Mouse (Mus musculus) lung, postnatal 4 days (tissue): ENCODE results near the gene Pdha1.

Experiments
- DNase-seq, 2 experiments: peaks; one replicate each; pipeline ENCODE4 v3.0.0; 2021

Pdha1 gene

DNA sequence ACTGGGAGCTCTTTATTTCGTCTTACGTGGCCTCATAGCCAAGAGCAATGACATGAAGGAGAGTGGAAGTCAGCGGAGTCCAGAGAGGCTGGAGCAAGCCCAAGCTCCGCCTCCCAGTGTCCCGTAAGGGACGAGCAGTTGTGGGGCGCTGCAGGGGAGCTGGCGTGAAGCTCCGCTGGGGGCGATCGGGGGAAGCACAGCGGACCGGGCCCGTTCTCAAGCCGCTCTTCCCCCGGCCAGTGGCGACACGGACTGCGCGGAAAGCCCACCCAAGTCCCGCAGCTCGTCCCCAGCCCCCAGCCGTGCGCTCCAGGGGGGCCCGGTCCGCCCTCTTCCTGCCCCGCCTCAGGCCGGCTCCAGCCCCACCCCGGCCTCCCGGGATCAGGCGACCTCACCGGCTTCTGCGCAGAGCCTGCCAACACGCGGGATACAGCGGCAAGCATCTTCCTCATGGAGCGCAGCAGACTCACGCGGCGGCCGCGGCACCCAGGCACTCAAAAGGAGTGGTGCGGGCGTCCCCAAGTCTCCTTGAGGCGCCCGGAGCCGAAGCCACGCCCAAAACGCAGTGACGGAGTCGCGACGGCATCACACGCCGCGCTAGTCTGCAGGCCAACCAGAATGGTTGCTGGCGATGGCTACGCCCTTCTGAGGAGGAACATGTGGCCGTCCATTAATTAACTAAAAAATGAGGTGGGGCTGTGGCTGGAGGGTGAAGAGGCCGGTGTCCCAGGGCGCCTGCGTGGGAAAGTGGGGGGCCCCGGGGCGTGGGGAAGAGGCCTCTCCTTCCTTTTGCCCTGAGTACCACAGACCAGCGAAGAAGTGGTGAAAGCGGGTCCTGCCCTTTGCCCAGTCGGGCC, at the start of gene Pdha1:
Gene Pdha1 (minus strand): TSS at position 553 of the 857 bp plus-strand sequence.
- DNase-seq: peak; percentile 90 to 94

DNA sequence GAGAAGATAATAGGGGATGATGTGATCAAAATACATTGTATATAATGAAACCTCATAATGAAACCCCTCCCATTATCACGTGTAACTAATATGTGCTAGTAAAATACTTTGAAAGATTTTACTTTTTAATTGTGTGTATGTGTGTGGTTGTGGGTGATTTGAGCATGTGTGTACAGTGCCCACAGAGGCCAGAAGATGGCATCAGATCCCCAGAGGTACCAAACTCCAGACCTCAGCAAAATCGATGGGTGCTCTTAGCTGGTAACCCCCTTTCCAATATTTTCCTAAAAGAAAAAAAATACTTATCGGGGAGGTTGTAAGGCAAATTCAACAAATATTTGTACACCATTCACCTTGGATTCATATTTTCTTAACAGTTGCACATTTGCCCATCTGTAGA, 40.8 kb upstream of the Pdha1 start:
- no peak for DNase-seq

DNA sequence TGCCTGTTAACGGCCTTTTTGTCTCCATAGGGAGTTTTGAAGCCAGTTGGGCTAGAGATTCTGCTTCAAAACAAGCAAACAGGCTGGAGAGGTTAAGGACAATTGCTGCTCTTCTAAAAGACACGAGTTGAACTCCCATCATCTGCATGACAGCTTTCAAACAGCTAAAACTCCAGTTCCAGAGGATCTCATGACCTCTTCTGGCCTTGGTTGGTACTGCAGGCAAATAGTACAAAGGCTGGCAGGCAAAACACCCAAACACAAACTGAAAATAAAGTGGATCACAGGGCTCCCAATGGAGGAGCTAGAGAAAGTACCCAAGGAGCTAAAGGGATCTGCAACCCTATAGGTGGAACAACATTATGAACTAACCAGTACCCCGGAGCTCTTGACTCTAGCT, 31.9 kb upstream of the Pdha1 start:
- DNase-seq: peak; percentile 15 to 72

DNA sequence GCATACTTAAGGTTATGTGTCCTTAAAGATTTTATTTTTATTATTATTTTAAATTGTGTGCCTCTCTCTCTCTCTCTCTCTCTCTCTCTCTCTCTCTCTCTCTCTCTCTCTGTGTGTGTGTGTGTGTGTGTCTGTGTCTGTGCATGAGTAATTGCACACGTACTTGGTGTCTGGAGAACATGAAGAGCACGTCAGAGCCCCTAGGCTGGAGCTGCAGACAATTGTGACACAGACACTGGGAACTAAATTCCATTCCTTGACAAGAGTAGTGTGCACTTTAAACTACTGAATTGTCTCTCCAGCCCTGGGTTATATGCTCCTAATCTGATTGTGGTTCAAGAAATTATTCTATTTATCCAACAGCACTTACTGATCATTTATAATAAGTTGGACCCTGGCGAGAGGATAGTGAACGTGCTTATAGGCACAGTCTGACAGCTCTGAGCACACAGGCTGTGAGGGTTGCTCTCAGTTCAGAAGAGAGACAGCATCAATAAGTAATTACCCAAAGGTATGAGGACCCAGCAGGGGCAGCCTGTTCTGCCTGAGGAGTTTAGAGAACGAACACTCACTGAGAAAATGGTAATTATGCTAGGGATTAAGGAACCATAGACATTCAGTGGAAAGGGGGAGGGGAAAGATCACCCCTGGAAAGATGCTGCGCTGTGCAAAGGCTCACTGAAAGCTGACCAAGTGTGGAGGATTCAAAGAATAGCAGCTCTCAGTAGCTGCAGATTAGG, 28.2 kb upstream of the Pdha1 start:
- DNase-seq: no peak

DNA sequence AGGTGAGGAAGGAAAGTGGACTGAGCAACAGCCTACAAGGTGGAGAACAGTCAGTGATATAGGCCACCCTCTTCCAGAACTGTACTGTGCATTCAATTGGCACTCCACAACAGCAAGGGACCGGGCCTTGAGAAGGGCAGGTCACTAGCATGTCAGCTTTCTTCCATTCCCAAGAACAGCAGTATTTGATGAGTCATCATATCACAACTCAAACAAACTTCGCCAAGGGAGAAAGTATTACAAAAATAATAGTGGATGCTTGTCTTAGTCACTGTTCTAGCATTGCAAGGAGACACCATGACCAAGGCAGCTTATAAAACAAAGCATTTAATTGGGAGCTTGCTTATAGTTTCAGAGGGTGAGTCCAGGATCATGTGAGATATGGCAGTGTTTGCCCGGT, 26.0 kb upstream of the Pdha1 start:
- DNase-seq: no peak

DNA sequence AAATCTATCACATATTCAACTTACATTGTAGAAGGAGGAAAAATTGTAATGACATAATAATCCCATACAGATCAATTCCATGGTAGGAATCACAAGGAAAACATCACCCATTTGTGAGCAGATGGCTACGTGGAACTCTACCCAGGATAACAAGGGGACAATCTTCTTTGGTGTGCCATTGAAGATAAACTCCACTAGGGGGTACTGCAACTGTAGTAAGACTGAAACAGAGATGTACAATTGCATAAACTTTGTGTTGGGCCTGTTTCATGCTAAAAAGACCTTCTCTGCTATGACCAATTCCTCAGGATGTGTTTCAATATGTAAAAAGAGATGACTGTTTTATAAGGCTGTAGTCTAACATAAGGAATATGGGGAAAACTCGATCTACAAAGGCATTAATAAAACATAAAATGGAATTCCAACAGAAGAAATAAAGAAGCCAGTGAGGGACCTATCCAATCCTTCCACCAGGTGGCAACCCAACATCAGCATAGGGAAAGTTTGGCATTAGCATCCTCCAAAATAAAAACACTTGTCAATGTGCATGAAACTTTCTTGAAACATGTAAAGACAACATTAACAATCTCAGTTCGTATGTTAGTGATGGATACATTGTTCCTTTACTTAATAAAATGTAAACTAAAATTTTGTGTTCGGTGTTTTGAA, 15.1 kb upstream of the Pdha1 start:
- no peak for DNase-seq

DNA sequence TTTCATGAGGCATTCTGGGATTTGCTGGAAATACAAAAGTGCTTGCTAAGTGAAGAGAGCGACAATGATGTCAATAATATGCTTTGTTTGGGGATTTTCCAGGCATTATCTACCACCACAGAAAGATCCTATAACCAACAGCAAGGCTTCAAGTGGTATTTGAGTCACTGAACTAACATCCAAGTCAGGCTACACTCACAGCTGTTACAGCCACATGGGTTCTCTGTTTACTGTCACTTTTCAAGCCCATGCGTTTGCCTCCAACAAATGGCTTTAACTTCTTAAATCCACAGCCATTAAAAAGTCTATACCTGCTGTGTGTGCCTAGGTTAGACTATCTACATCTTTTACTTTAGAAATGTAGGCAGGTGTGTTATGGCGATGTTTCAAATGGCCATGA, 10.6 kb upstream of the Pdha1 start:
- DNase-seq: no peak

DNA sequence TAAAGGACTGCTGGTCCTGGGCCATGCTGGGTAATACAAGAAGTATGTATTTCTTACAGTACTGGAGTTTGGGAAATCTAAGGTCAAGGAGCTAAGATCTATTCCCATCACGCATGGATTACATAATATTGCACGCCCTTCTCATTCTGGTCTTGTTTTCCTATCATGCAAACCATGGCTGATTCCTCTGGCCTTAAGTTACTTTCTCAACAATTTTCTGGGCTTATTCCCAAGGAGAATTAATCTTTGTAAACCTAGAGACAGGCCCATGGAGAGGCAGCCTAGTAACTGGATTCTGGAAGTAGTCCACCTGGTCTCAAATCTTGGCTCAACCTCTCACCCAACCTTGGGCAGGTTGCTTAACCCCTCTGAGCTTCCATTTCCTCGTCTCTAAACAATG, 9.2 kb upstream of the Pdha1 start:
- no peak for DNase-seq

DNA sequence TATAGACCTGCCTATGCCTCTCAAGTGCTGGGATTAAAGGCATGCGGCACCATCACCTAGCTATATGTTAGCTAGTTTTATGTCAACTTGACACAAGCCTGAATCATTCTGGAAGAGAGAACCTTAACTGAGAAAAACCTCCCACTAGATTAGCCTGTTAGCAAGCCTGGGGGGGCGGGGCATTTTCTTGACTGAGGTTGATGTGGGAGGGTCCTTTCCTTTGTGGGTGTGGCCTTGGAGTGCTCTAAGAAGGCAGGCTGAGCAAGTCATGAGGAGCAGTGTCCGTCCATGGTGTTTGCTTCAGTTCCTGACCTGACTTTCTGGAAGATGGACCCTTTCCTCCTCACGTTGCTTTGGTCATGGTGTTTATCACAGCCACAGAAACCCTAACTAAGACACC, 8.6 kb upstream of the Pdha1 start:
- DNase-seq: no peak

DNA sequence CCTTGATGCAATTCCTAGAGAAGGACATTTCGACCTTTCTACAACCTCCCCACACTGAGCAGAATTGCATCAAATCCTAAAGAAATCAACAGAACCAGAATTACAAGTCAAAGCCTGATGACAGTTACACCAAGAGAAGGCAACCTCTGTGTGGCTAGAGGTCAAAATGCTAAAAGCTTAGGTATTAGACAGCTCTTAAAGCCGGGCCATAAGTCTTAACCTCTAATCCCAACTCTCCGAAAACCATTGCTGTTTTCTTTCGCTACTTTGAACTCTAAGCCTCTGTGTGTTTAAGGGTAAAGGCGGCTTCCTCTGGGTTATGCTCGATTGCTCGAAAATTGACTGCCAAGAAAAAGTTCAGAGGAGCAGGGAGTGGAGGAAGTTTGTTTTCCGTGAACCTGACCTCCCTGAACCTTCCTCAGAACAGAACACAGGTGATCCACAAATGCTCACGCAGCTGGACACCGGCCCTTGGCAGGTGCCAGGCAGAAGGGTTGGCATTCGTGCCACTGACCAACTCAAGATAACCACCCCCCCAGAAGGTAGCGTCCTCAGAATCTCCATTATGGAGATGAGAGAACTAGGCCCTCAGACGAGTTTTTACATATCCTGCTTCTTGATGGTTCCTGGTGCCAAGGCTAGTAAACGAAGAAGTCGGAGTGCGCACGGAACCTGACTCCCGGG, 894 bp downstream of the Pdha1 start:
- DNase-seq: no peak

DNA sequence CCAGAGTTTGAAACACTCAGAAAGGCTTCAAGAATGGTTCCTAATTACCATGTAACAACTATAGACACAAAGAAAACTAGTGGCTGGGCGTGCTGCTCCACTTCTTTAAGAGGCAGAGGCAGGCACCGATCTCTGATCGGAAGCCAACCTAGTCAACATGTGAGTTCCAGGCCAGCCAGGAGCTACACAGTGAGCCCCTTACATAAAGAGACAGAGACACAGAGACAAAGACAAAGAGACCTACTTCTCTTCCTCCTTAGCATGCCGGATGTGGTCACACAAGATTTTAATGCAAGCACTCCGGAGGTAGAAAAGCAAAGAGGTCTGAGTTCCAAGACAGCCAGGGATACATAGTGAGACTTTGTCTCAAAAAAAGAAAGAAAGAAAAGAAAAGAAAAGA, 2.1 kb downstream of the Pdha1 start:
- no peak for DNase-seq

DNA sequence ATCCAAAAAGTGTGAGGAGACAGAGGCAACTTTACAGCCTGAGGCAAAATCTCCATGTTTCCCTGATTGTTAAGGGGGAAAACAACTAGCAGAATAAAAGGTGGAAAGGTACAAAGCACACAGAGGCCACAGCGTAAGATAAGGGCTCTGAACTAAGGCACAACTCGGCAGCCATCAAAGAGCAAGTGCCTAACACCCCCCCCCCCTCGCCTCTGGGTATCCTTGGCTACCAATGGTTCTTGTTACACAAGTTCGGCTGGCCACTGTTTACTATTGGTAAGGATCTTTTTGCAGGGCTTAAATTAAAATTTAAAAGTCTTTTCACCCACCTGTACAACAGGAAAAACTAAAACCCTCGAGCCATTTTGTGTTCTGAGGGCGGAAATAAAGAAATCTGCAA, 2.5 kb downstream of the Pdha1 start:
- no peak for DNase-seq

DNA sequence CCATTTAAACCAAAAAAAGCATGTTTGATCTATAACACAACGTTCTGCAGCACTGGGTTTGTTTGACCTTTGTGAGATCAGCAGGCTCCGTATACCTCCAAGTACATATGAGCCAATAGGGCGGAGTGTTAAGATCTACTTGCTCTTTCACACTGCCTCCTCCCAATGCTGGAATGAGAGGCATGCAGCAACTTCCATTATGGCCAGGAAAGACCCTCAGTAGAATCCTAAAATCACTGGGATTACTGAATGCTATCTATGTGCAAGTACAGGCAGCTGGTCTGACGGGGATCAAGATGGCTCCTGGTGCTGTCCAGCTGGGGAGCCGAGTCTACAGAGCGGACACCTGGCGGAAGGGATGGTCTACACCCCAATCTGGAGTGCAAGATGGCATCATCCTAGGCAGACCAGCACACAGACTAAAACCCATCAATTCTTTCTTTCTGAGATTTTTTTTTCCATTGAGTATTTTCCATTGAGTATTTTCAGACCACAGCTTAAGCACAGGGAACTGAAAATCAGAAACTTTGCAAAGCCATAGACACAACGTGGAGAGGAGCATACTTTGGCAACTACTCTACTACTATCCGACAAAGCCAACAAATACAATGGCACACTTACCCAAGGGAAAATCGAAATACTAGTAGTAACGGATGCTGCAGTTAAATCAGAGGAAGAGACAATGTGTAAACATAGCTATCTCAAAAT, 3.9 kb downstream of the Pdha1 start:
- DNase-seq: no peak

DNA sequence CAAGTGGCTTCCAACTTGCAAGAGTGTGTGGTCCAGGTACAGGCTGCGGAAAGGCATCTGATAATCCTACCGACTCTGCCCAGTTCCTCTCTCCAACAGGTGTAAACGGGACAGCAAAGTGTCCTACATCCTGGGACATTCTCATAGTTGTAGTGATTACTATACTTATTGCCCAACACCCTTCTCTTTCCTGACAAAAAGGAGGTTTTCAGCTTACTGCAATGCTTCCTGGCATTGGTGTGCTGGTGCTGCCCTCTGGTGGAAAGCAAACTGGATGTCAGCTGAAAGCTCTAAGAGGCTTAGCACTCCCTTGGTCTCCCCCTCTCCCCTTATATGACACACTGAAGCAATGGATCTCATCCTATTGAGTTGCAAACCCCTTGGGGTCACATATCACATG, 21.6 kb downstream of the Pdha1 start:
- DNase-seq: peak; percentile 44 to 66

DNA sequence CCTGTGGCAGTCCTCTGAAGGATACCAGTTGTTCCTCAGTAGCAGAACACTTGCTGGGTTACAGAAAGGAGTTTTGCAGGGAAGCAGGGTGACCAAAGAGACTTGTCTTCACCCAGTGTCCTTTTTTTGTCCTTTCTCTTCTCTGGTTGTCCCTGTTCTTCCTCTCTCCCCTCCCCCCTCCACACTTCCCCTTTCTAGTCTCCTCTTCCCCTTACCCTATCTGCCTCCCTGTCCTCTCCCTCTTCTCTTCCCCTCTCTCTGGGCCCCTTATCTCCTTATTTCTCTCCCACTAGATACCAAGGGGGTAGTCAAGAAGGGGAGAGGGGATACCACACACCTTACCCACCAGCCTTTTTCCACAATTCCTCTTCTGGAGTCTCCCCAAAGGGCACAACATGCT, 22.1 kb downstream of the Pdha1 start:
- peak in 1 of 2 experiments; percentile 12 for DNase-seq

DNA sequence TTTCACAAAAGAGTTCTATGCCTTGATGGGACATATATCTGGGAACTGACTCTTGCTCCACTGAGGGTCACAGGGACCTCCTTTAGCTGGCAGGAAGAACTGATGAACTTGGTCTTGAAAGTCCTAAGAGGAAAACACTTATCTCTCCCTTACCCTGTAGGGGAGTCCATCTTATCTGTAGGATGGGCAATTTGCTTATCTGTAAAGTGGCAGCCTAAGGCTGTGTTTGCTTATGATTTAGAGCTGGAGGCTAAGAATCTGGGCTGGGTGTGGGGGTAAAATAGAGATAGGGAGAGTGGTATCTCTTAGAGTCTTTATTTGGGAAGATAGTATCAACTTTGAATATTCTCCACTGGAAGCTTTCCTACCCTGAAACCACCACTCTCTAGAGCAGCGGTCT, 24.4 kb downstream of the Pdha1 start:
- no peak for DNase-seq

DNA sequence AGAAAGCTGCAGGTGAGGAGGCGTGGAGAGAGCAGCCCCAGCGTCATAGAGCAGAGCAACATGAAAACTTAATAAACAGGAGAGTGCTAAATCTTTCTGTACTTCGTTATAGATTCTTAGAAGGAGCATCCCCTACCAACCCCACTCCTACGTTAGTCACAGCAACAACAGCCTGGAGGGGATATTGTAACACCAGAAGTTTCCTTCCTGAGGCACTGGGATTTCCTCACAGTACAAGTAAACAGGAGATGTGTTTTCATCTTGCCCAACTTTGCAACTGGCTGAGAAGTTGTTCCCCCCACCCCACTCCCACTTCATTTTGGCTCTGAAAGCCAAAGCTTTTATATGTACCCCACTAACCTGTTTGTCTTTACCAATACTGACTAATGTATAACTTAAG, 30.4 kb downstream of the Pdha1 start:
- DNase-seq: no peak

DNA sequence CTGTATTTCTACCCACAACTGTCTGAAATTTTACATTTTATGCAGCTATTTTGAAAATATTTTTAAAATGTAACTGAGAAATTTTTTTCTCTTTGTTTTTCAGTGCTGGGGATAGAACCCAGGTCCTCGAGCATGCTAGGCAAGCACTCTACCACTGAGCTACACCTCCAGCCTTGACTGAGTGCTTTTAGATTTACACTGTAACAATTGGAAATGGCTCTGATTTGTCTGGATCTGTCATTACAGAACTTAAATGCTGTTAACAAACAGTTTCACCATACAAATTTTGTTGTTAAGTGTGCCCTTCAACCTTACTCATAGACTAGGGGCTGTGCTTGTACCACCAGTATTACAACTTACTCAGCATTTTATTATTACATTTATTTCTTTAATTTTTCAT, 46.2 kb downstream of the Pdha1 start:
- DNase-seq: no peak
